Mouse (Mus musculus): ENCODE measurements at regions not wholly inside any gene's neighbourhood (a gene's known extent, or its start where the extent isn't known, plus 50 kb on each side); places are given as distances from the start of the nearest gene placed in this dataset.

DNA sequence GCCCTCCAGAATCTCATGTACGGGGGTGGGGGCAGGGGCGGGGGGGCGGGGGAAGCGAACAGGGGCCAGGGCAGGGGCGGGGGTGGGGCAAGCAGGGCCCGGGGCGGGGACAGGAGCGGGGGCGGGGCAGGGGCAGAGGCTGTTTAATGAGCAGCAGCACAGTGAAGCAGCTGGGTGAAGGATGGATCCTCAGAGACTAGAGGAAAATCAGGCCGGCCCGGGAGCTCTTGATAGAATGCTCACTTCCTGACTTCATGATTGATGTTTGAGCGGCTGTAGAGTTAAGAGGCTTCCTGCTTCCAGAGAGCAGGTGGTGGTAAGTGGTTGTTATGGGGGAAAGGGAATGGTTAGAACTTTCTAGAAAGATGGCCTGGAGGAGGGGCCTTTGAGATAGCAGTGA, 347.5 kb upstream of the Kcnab2 start:
- ATAC-seq (replicated peaks; ENCODE audit: insufficient number of reproducible peaks, low FRiP score, low TSS enrichment, poor library complexity, severe bottlenecking), result no peak

DNA sequence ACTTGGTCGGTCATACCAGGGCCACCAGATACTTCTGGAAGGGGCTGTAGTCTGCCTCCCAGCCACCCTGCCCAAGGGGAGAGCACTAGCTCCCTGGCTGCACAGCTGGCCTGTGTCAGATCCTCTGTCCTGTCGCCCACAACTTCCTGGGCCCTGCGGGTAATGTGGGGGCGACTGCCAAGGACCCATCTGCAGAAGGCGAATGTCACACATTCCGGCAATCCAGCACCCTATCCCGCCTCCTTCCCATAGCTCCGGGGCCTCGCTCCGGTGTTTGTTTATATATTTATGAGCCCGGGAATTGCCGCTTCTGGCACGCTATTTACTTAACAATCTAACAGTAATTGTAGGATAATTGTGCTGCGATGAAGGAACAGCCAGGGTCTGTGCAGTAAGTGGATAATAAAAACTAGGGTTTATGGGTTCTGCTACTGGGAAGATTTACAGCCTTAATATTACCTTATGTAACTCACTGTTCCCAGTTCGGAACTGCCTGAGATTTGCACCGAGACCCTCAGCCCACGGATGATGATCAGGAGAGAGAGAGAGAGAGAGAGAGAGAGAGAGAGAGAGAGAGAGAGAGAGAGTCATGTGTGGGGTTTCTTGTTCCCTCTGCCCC, 338.6 kb upstream of the Kcnab2 start:
- no peak for ATAC-seq (replicated peaks; ENCODE audit: insufficient number of reproducible peaks, low FRiP score, low TSS enrichment, poor library complexity, severe bottlenecking)

DNA sequence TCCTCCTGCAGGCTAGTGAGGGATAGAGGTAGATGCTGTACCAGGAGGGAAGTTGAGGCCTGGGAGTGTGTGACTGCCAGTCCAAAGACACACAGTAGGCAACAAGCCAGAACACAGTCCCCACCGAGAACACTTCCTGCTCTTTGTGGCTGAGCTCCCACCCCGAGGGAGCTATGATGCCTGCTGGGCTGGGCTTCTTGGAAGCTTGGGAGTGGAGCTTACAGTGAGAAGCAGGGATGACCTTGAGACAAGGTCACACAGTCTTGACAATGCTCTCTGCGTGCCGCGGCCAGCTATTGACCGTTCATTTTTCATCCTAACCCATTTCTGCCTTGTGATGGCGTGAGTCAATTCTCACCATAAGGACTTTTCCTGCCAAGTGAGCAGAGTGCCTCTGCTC, 328.9 kb upstream of the Kcnab2 start:
- ATAC-seq (replicated peaks; ENCODE audit: insufficient number of reproducible peaks, low FRiP score, low TSS enrichment, poor library complexity, severe bottlenecking), result no peak

GRCm38 (mm10) chr4:152799392-152799791, 321.7 kb upstream of the Kcnab2 start:
- ATAC-seq (replicated peaks; ENCODE audit: insufficient number of reproducible peaks, low FRiP score, low TSS enrichment, poor library complexity, severe bottlenecking), result no peak

GRCm38 (mm10) chr4:152788431-152788830, 310.8 kb upstream of the Kcnab2 start:
- no peak for ATAC-seq (replicated peaks; ENCODE audit: insufficient number of reproducible peaks, low FRiP score, low TSS enrichment, poor library complexity, severe bottlenecking)

GRCm38 (mm10) chr4:152784972-152785371, 307.3 kb upstream of the Kcnab2 start:
- no peak for ATAC-seq (replicated peaks; ENCODE audit: insufficient number of reproducible peaks, low FRiP score, low TSS enrichment, poor library complexity, severe bottlenecking)

GRCm38 (mm10) chr4:152779526-152779925, 301.9 kb upstream of the Kcnab2 start:
- no peak for ATAC-seq (replicated peaks; ENCODE audit: insufficient number of reproducible peaks, low FRiP score, low TSS enrichment, poor library complexity, severe bottlenecking)

DNA sequence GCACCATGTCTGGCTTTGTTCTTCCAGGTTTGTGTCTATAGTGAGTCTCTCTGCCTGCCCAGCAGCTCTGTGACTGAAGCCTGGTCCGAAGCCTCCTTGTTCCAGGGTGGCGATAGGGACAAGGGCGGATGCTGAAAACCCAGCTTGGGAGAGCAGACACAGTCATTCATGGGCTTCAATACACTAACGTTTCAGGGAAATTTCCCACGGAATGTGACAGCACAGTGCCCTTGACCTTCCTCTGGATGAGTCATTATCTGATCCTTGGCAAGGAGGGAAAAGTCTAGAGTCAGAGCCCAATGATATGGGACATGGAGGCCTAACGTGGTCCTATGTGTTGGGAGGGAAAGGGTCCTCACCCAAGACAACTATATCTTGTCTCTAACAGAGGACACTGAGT, 298.1 kb upstream of the Kcnab2 start:
- ATAC-seq (replicated peaks; ENCODE audit: insufficient number of reproducible peaks, low FRiP score, low TSS enrichment, poor library complexity, severe bottlenecking), result no peak

- ATAC-seq (replicated peaks; ENCODE audit: insufficient number of reproducible peaks, low FRiP score, low TSS enrichment, poor library complexity, severe bottlenecking), result no peak
Observed at GRCm38 (mm10) chr4:152771386-152771785, 293.7 kb upstream of the Kcnab2 start.

GRCm38 (mm10) chr4:152767372-152767771, 289.7 kb upstream of the Kcnab2 start:
- ATAC-seq (replicated peaks; ENCODE audit: insufficient number of reproducible peaks, low FRiP score, low TSS enrichment, poor library complexity, severe bottlenecking), result no peak

DNA sequence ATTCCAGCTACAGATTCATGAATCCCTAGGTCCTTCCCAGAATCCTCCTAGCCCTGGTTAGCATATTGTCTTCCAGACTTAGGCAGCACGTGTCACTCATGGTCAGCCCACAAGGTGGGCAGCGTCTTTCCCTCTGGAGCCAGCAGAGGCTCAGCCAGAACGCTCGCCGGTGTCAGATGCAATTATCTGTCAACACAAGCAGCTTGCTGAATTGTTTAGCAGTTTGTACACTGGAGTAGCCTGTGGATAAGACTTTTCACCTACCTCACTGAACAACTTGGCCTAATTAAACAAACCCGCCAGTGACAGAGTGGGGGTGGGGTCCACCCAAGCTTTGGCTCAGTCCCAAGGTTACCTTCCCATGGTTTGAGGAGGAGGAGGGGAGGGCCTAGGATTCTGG, 285.4 kb upstream of the Kcnab2 start:
- no peak for ATAC-seq (replicated peaks; ENCODE audit: insufficient number of reproducible peaks, low FRiP score, low TSS enrichment, poor library complexity, severe bottlenecking)

DNA sequence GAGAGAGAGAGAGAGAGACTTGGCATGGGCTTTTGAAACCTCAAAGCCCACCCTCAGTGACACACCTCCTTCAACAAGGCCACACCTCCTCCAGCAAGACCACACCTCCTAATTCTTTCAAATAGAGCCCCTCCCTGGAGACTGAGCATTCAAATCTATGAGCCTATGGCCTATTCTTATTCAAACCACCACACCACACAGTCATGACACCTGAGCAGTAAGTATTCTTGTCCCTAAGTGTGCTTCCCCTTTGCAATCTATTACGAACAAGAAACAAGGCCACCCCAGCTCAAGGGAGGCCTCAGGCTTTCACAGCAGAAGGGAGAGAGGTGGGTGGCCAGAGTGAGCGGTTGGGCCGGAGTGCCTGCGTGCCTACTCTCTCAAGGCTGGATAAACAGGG, 284.9 kb upstream of the Kcnab2 start:
- no peak for ATAC-seq (replicated peaks; ENCODE audit: insufficient number of reproducible peaks, low FRiP score, low TSS enrichment, poor library complexity, severe bottlenecking)

DNA sequence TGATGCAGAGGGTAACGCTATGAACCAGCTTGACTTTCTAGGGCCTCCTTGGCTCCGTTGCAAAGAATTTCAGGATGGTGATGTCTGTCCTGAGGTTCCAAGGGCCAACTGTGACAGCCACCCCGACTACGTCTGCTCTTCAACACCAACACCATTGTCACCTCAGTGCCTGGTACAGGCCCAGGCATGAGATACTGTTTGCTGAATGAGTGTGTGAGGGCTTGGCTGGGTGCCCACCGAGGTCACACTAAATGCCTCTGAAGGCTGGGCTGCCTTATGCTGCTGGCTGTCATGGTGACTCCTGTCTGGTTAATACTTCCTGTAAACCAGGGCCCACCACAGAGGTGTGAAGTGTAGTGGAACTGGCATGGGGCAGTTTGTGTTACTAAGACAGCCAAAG, 279.5 kb upstream of the Kcnab2 start:
- ATAC-seq (replicated peaks; ENCODE audit: insufficient number of reproducible peaks, low FRiP score, low TSS enrichment, poor library complexity, severe bottlenecking), result no peak

- ATAC-seq (replicated peaks; ENCODE audit: insufficient number of reproducible peaks, low FRiP score, low TSS enrichment, poor library complexity, severe bottlenecking), result no peak
Observed at GRCm38 (mm10) chr4:152756535-152756934, 278.9 kb upstream of the Kcnab2 start.

GRCm38 (mm10) chr4:152755756-152756155, 278.1 kb upstream of the Kcnab2 start:
- ATAC-seq (replicated peaks; ENCODE audit: insufficient number of reproducible peaks, low FRiP score, low TSS enrichment, poor library complexity, severe bottlenecking), result no peak

- no peak for ATAC-seq (replicated peaks; ENCODE audit: insufficient number of reproducible peaks, low FRiP score, low TSS enrichment, poor library complexity, severe bottlenecking)
Observed at GRCm38 (mm10) chr4:152744366-152744765, 266.7 kb upstream of the Kcnab2 start.

GRCm38 (mm10) chr4:152733017-152733416, 255.3 kb upstream of the Kcnab2 start:
- ATAC-seq (replicated peaks; ENCODE audit: insufficient number of reproducible peaks, low FRiP score, low TSS enrichment, poor library complexity, severe bottlenecking), result no peak

DNA sequence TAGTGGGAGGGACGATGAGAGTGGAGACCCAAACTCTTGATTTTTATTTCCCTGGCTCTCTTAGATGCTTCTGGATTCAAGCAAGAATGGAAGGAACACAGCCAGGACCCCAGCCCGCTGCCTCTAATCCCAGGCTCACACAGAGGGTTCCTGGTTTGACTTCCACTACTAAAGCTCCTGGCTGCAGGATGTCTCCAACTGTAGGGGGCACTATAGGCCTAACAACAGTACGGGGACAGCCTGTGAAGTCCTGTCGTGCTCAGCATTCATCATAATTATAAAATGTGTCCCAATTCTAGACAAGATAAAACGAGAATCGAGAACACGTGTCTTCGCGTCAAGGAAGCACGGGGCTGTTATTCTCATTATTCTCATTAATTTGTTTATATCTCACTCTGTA, 254.3 kb upstream of the Kcnab2 start:
- ATAC-seq (replicated peaks; ENCODE audit: insufficient number of reproducible peaks, low FRiP score, low TSS enrichment, poor library complexity, severe bottlenecking), result no peak

GRCm38 (mm10) chr4:152731082-152731720, 253.5 kb upstream of the Kcnab2 start:
- no peak for ATAC-seq (replicated peaks; ENCODE audit: insufficient number of reproducible peaks, low FRiP score, low TSS enrichment, poor library complexity, severe bottlenecking)

DNA sequence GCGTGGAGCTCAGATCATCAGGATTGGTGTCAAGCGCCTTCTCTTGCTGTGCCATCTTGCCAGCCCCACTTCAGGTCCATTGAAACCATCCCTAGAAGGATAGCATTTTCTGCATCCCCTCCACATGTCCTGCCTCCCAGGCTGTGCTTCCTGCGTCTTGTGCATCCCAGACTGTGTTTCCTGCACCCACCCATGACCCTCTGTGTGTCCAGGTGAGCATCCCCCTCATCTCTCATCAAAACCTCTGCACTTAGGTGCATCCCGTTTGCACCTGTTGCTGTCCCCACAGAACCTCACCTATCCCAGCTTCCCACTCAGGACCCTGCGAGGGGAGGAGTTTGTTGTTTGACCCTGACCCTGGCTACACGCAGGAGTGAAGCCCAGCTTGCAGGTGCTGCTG, 251.8 kb upstream of the Kcnab2 start:
- no peak for ATAC-seq (replicated peaks; ENCODE audit: insufficient number of reproducible peaks, low FRiP score, low TSS enrichment, poor library complexity, severe bottlenecking)

- no peak for ATAC-seq (replicated peaks; ENCODE audit: insufficient number of reproducible peaks, low FRiP score, low TSS enrichment, poor library complexity, severe bottlenecking)
Observed at GRCm38 (mm10) chr4:152725881-152726280, 248.2 kb upstream of the Kcnab2 start.

Measured in monocyte, adult 5-6 weeks (primary cell).